Mouse (Mus musculus) cerebellum, adult 2 months (tissue): ENCODE measurements at regions not wholly inside any gene's neighbourhood (a gene's known extent, or its start where the extent isn't known, plus 50 kb on each side); places are given as distances from the start of the nearest gene placed in this dataset.

Experiments used
- DNase-seq, 2 experiments: peaks; one replicate each; pipeline ENCODE4 v3.0.0; 2021
- H3K27ac ChIP-seq: fragments of 200-500 bp; 2 replicates; pipeline ENCODE4 v1.5.1; 2012; ENCODE audit warnings: low read length, control low read depth, inconsistent platforms; ENCODE audit not compliant: insufficient read depth
- H3K27me3 ChIP-seq: fragments of 200-500 bp; 2 replicates; pipeline ENCODE4 v1.6.1; 2012; ENCODE audit warnings: inconsistent platforms, mild to moderate bottlenecking, low read length, moderate library complexity; ENCODE audit not compliant: control insufficient read depth, insufficient read depth
- H3K4me1 ChIP-seq: fragments of 200-500 bp; 2 replicates; pipeline ENCODE4 v1.6.1; 2011; ENCODE audit warnings: low read length; ENCODE audit not compliant: control insufficient read depth, insufficient read depth
- H3K4me3 ChIP-seq: fragments of 200-500 bp; replicated peaks from 2 replicates; pipeline ENCODE3; 2011; ENCODE audit warnings: mild to moderate bottlenecking, low read depth, low read length, control low read depth; ENCODE audit not compliant: insufficient read depth
- CTCF ChIP-seq: fragments of 200-500 bp; IDR thresholded peaks from 2 replicates; pipeline ENCODE4 v1.5.1; 2011; ENCODE audit warnings: low read depth, mild to moderate bottlenecking, control low read depth, low read length, moderate library complexity, borderline replicate concordance; ENCODE audit not compliant: insufficient read depth
- POLR2A ChIP-seq: fragments of 200-500 bp; IDR thresholded peaks from 2 replicates; pipeline ENCODE4 v1.6.1; 2011; ENCODE audit warnings: low read length, control low read depth, borderline replicate concordance; ENCODE audit not compliant: insufficient read depth
- WGBS: fragments of 180-500 bp; shearing (Covaris S2); methylation state at CpG from one replicate; pipeline ENCODE4 v1.1.7; 2018; 5-methylcytosine and 5-hydroxymethylcytosine counted together

- Histone ChIP-seq H3K27ac (no peak overlapping the region), H3K27me3 (no peaks in the 10 kb centered on the region), H3K4me1 (no peaks in the 10 kb centered on the region), H3K4me3 (no peak overlapping the region)
- no peak for TF ChIP-seq CTCF
- 62% methylated on average over 1 of the region's 1 CpGs for WGBS
- DNase-seq, result no peak
Observed at GRCm38 (mm10) chr4:25488479-25489069, 207.0 kb upstream of the Ufl1 start.

- no peak overlapping the region for H3K4me3 ChIP-seq
- WGBS, result 8% methylated on average over 1 of the region's 1 CpGs
- no peaks in the 10 kb centered on the region for H3K27me3 ChIP-seq
- DNase-seq, result no peak
- no peak overlapping the region for H3K27ac ChIP-seq
- TF ChIP-seq CTCF (no peak), POLR2A (no peak)
- H3K4me1 ChIP-seq, result no peaks in the 10 kb centered on the region
Observed at GRCm38 (mm10) chr4:25483621-25483933, 202.0 kb upstream of the Ufl1 start.

- Histone ChIP-seq H3K27ac (no peak overlapping the region), H3K4me3 (no peak overlapping the region), H3K4me1 (no peaks in the 10 kb centered on the region), H3K27me3 (no peaks in the 10 kb centered on the region)
- DNase-seq, result no peak
- WGBS, result 54% methylated on average over 6 of the region's 6 CpGs
- TF ChIP-seq POLR2A (no peak), CTCF (no peak)
Observed at GRCm38 (mm10) chr4:25482933-25483620, 201.5 kb upstream of the Ufl1 start.

GRCm38 (mm10) chr4:25473026-25473425 lies 191.4 kb upstream of the Ufl1 start:
- DNase-seq, result no peak
- no peaks in the 10 kb centered on the region for H3K4me1 ChIP-seq
- TF ChIP-seq CTCF (no peak), POLR2A (no peak)
- no peak overlapping the region for H3K4me3 ChIP-seq
- no peaks in the 10 kb centered on the region for H3K27me3 ChIP-seq
- no peak overlapping the region for H3K27ac ChIP-seq

GRCm38 (mm10) chr4:25466490-25466889 lies 184.9 kb upstream of the Ufl1 start:
- no peak for TF ChIP-seq POLR2A
- TF ChIP-seq CTCF, result no peak
- Histone ChIP-seq H3K27me3 (no peaks in the 10 kb centered on the region), H3K4me1 (no peaks in the 10 kb centered on the region), H3K4me3 (no peak overlapping the region), H3K27ac (no peak overlapping the region)
- DNase-seq, result no peak
- WGBS, result 93% methylated on average over 3 of the region's 3 CpGs

GRCm38 (mm10) chr4:25464792-25465590 lies 183.4 kb upstream of the Ufl1 start:
- no peak for DNase-seq
- Histone ChIP-seq H3K27ac (no peak overlapping the region), H3K4me3 (no peak overlapping the region), H3K27me3 (no peaks in the 10 kb centered on the region), H3K4me1 (no peaks in the 10 kb centered on the region)
- no peak for TF ChIP-seq CTCF
- WGBS, result 42% methylated on average over 1 of the region's 1 CpGs

GRCm38 (mm10) chr4:25464069-25464468 lies 182.4 kb upstream of the Ufl1 start:
- no peaks in the 10 kb centered on the region for H3K4me1 ChIP-seq
- whole genome bisulfite sequencing, result 86% methylated on average over 1 of the region's 1 CpGs
- DNase-seq, result no peak

GRCm38 (mm10) chr4:25460127-25460526 lies 178.5 kb upstream of the Ufl1 start:
- no peaks in the 10 kb centered on the region for H3K4me1 ChIP-seq
- 31% methylated on average over 1 of the region's 1 CpGs for WGBS
- no peak for DNase-seq
- H3K4me3 ChIP-seq, result no peak overlapping the region
- no peak for TF ChIP-seq POLR2A
- TF ChIP-seq CTCF, result no peak
- H3K27ac ChIP-seq, result no peak overlapping the region
- H3K27me3 ChIP-seq, result no peaks in the 10 kb centered on the region

More at GRCm38 (mm10) chr4:25464069-25464468, 182.4 kb upstream of the Ufl1 start:
- Histone ChIP-seq H3K27me3 (no peaks in the 10 kb centered on the region), H3K27ac (no peak overlapping the region), H3K4me3 (no peak overlapping the region)
- TF ChIP-seq CTCF (no peak), POLR2A (no peak)
